Mouse (Mus musculus): ENCODE measurements around the gene Haus3.

Gene Haus3

DNA sequence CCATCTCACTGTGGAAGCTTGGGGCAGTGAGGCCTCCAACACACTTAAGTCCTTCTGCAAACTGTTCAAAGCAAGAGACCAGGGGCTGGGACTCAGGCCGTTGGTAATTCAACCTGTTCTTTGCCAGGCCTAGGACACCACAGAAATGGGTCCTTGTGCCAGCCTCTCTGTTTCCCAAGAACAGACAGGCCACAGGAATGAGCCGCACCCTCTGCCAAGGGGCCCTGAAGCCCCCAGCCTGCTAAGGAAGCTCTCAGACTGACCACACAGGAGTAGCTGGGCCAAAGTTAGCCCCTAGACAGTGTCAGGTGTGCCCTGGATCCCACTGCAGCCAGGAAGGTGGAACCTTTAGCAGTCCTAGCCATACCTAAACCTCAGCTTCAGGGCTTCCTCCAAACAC lies 17.1 kb upstream of the Haus3 start:
- peak in 1 of 2 experiments; percentile 31 for DNase-seq

- DNase-seq = no peak
Observed at GRCm38 (mm10) chr5:34185791-34186190, 16.5 kb upstream of the Haus3 start.

- peak in 1 of 2 experiments; percentile 1 for DNase-seq
Observed at GRCm38 (mm10) chr5:34185051-34185580, 15.8 kb upstream of the Haus3 start.

DNA sequence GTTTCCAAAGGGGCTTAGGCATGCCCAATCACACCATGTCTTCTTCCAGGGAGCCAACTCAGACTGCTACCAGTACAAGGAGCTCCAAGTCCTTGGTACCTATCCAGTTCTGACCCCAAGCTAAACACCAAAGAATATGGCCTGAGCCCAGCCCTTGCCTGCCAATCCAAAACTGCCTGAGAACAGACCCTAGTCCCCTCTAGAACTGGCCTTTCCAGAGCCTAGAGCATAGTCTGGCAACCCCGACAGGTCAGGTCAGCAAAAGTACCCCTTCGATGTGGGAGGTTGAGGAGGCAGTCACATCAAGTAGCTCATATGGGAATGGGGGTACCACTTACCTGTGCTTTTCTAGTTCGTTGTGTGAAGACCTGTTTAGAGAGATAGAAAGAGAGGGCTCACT lies 14.6 kb upstream of the Haus3 start:
- no peak for DNase-seq

GRCm38 (mm10) chr5:34183156-34183880 lies 14.0 kb upstream of the Haus3 start:
- DNase-seq = peak in 1 of 2 experiments; percentile 4

- no peak for DNase-seq
Observed at GRCm38 (mm10) chr5:34182486-34182885, 13.2 kb upstream of the Haus3 start.

DNA sequence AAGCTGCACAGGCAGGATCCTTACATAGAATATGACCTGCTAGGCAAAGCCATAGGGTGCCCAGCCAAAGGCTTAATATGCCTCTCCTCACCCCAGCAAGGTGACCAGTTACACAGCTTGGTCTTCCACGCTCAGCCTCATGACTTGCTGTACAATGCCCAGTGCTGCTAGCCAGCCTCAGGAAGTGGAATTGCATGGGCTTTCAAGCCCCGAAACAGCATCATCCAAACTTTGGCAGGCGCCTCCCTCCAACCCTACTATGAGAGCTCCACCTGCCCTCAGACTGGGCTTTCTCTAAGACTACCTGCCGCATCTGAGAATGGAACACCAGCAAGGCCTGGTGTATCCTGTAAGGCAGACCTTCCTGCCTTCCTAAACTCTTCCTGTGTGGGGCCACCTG lies 8.5 kb upstream of the Haus3 start:
- DNase-seq = no peak

DNA sequence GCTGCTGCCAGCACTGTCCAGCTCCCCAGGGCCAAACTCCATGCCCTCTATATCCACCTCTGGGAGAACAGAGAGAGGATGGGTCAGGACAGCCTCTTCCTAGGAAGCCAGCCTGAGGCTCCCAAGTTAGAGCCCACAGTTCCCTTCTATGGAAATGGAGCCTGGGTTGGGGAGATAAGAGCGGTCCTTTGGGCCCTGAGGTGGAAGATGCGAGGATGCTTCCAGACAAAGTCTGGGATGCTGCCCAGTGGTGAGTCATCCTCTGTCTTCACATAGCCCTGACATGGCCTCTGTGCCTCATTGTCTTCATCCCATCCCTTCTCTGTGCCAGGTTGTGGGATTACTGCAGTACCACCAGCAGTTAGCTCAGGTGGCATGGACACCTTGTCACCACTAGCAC lies 7.8 kb upstream of the Haus3 start:
- DNase-seq = no peak

DNA sequence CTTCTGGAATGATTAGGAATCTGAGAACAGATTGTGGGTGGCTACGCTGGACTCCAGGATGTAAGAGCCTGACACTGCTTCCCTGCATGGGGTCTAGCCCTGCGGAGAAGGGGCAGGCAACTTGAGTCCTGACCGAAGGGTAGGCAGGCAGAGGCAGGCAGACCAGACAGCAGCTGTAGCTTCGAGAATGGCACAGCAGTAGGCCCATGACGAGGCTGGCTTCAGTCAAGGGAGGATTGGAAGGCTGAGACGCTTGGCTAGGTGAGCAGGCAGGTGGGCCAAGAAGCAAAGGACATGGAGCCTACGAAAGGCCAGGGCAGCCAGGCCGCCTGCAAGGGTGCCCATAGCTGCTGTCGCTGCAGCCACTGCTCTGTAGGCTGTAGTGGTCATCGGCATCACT lies 7.4 kb upstream of the Haus3 start:
- peak in 1 of 2 experiments; percentile 1 for DNase-seq

- peak in 1 of 2 experiments; percentile 1 for DNase-seq
Observed at GRCm38 (mm10) chr5:34175403-34175694, 6.0 kb upstream of the Haus3 start.

DNA sequence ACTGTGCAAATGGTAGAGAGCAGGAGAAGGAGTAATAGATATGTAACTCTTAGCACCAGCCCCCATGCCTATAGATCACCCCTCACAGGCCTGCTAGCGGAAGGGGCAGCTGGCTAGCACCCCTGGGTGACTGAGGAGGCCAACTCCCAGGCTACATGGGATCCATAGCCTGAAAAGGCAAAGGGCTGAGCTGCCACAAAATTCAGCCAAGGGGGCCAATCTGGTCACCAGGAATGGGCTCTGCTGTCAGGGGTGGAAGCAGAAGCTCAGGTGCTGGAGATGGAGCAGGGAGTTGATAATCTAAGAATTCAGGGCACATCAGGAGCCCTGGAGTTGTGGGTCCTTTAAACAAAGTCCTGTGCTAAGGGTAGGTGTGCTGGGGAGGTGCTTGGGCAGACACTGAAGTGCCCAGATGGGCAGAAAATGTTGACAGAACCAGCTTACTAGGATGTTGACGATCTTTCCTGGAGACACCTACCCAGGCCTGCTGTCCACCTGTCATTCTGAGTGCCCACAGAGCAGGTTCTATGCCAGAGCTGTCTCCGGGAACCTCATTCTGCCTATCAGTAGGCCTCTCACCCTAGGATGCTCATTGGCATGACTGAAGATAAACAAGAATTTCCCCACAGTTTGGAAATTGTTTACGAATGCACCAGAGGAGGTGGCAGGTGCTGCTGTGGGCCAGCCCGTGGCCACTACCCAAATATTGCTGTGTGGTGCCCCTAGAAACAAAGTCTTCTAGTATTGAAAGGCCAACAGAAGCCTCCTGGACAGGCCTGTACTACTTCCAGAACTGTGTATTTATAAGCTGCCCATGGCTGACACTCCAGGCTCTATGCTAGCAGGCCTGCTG lies 5.4 kb upstream of the Haus3 start:
- no peak for DNase-seq

- DNase-seq = no peak
Observed at GRCm38 (mm10) chr5:34174021-34174420, 4.7 kb upstream of the Haus3 start.

- DNase-seq = no peak
Observed at GRCm38 (mm10) chr5:34170726-34171125, 1.4 kb upstream of the Haus3 start.

- no peak for DNase-seq
Observed at GRCm38 (mm10) chr5:34169954-34170353, 627 bp upstream of the Haus3 start.

DNA sequence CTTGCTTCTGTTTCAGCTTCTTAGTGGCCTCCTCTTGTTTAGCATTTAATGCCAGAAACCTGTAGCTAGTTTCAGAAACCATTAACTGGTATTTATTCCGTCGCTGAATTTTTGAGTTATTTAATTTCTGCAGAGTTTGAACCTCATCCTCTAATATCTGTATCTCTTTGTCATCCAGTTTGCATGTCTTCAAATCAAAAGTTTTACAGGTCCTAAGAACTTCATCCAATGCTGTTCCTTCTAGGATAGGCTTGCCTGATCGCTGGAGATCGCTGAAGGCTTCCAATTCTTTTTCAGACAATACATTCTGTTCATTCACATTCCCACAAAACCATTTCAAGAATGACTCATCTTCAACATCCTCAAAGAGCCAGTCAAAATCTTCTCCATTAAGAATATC lies 1.5 kb downstream of the Haus3 start:
- no peak for DNase-seq

- no peak for DNase-seq
Observed at GRCm38 (mm10) chr5:34165793-34166192, 3.5 kb downstream of the Haus3 start.

DNA sequence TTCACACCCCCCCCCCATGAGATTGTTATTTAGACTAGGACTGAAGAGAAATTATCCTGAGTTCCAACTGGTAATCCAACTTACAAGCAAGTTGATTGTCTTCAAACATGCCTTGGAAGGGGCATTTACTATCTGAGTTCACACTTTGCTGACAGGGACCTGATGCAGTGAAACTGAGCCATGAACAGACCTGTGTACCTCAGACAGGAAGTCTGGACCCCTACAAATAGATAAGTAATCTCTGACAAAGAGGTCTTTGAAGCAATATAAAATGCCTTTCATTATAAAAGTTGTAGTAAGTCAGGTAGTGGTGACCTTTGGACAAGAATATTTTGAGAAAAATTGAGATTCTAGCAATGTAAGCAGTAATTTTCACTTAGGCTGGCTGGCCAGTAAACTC lies 20.9 kb downstream of the Haus3 start:
- DNase-seq = no peak

DNA sequence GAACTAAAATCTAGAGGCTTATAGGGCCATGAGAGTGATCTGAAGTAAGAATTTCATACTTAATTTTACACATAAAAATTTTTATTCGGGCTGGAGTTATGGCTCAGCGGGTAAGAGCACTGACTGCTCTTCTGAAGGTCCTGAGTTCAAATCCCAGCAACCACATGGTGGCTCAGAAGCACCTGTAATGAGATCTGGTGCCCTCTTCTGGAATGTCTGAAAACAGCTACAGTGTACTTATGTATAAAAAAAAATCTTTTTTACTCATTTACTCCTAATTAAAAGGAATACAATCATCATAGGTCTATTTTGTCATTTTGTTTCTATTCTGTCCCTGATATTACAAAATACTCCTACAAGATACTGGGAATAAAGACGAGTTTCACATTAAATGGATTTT lies 21.8 kb downstream of the Haus3 start:
- DNase-seq = no peak

GRCm38 (mm10) chr5:34139751-34140150 lies 29.6 kb downstream of the Haus3 start:
- peak; percentile 60 for DNase-seq

DNA sequence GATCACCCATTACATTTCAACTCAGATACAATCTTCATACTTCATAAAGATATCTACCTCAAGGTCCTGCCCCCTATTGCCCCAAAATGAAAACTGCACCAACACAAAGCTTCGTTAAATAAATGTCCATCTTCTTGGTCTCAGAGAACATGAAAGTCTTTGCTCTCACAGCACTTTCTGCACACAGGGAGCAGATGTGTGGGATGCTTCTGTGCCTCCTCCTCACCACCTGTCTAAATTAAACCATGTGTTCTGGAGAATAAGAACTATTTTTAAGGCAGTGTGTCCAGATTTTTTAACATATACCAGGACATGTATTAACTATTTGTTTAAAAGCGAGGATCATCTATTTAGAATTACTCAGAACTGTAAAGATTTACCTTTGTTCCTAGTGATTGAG lies 36.6 kb downstream of the Haus3 start:
- DNase-seq = no peak

DNA sequence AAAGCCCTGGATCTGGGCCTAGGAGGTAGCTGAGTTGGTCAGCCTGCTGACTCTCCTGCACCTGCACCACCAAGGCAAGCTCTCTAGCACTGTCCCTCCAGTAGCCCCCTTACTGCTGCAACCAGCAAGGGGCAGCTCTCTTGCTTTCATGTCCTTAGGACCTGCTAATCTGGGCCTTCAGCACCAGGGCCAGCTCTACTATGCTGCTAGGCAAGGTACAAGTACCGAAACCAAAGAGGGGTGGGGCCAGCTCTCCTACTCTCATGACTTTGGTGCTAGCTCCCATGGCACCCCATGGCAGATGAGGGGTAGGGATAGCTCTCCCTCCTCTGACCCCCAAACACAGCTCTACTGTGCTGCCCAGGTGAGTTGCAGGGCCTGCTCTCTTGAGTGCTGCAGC lies 45.2 kb downstream of the Haus3 start:
- no peak for DNase-seq

GRCm38 (mm10) chr5:34119121-34119856 lies 50.0 kb downstream of the Haus3 start:
- DNase-seq = no peak

GRCm38 (mm10) chr5:34105681-34106080 lies 63.6 kb downstream of the Haus3 start:
- no peak for DNase-seq
